Mouse (Mus musculus): ENCODE measurements at regions not wholly inside any gene's neighbourhood (a gene's known extent, or its start where the extent isn't known, plus 50 kb on each side); places are given as distances from the start of the nearest gene placed in this dataset.

GRCm38 (mm10) chr16:91970461-91970860 lies 87.6 kb upstream of the Mrps6 start:
- ATAC-seq (ENCODE audit: low FRiP score, low TSS enrichment) = 0 out of 2 replicates have a peak, but pooled peaks have one; percentile 44
- no peak overlapping the region for H3K4me3 ChIP-seq (ENCODE audit: low read length)
- no peaks in the 10 kb centered on the region for H3K36me3 ChIP-seq (ENCODE audit: insufficient read depth, low read length)
- no peak overlapping the region for H3K9ac ChIP-seq (replicated peaks; ENCODE audit: low read length)
- no peak overlapping the region for H3K4me2 ChIP-seq (replicated peaks; ENCODE audit: low read depth, low read length)
- peak overlapping the region; percentile 63; the same call in 1 of the 2 replicates for H3K27ac ChIP-seq (ENCODE audit: low read length)
- H3K27me3 ChIP-seq (ENCODE audit: insufficient read depth, low read length) = no peaks in the 10 kb centered on the region
- H3K4me1 ChIP-seq (ENCODE audit: insufficient read depth, low read length) = 0 out of 2 replicates have a peak, but pooled peaks cover 9% of the 10 kb centered on the region
- H3K9me3 ChIP-seq (ENCODE audit: low read length) = no peaks in the 10 kb centered on the region
- 81% methylated on average over 4 of the region's 4 CpGs for WGBS

GRCm38 (mm10) chr16:91973183-91973582 lies 84.9 kb upstream of the Mrps6 start:
- Histone ChIP-seq H3K4me1 (ENCODE audit: insufficient read depth, low read length) (peaks cover 10% of the 10 kb centered on the region; the same call in 1 of the 2 replicates), H3K4me2 (replicated peaks; ENCODE audit: low read depth, low read length) (no peak overlapping the region), H3K36me3 (ENCODE audit: insufficient read depth, low read length) (no peaks in the 10 kb centered on the region), H3K4me3 (ENCODE audit: low read length) (no peak overlapping the region), H3K9me3 (ENCODE audit: low read length) (no peaks in the 10 kb centered on the region), H3K9ac (replicated peaks; ENCODE audit: low read length) (no peak overlapping the region), H3K27me3 (ENCODE audit: insufficient read depth, low read length) (no peaks in the 10 kb centered on the region), H3K27ac (ENCODE audit: low read length) (no peak overlapping the region)
- ATAC-seq (ENCODE audit: low FRiP score, low TSS enrichment) = no peak
- WGBS = 87% methylated on average over 8 of the region's 9 CpGs

GRCm38 (mm10) chr16:91976194-91976805 lies 81.8 kb upstream of the Mrps6 start:
- WGBS = 60% methylated on average over 8 of the region's 8 CpGs
- H3K36me3 ChIP-seq (ENCODE audit: insufficient read depth, low read length) = no peaks in the 10 kb centered on the region
- no peak overlapping the region for H3K4me3 ChIP-seq (ENCODE audit: low read length)
- no peak for ATAC-seq (ENCODE audit: low FRiP score, low TSS enrichment)
- no peak overlapping the region for H3K9ac ChIP-seq (replicated peaks; ENCODE audit: low read length)
- H3K9me3 ChIP-seq (ENCODE audit: low read length) = no peaks in the 10 kb centered on the region
- no peaks in the 10 kb centered on the region for H3K27me3 ChIP-seq (ENCODE audit: insufficient read depth, low read length)
- H3K4me1 ChIP-seq (ENCODE audit: insufficient read depth, low read length) = peaks cover 10% of the 10 kb centered on the region; the same call in 1 of the 2 replicates
- no peak overlapping the region for H3K27ac ChIP-seq (ENCODE audit: low read length)
- no peak overlapping the region for H3K4me2 ChIP-seq (replicated peaks; ENCODE audit: low read depth, low read length)

GRCm38 (mm10) chr16:91978423-91978822 lies 79.6 kb upstream of the Mrps6 start:
- no peaks in the 10 kb centered on the region for H3K9me3 ChIP-seq (ENCODE audit: low read length)
- no peak overlapping the region for H3K4me2 ChIP-seq (replicated peaks; ENCODE audit: low read depth, low read length)
- no peaks in the 10 kb centered on the region for H3K27me3 ChIP-seq (ENCODE audit: insufficient read depth, low read length)
- H3K36me3 ChIP-seq (ENCODE audit: insufficient read depth, low read length) = no peaks in the 10 kb centered on the region
- peaks cover 10% of the 10 kb centered on the region; the same call in 1 of the 2 replicates for H3K4me1 ChIP-seq (ENCODE audit: insufficient read depth, low read length)
- no peak overlapping the region for H3K4me3 ChIP-seq (ENCODE audit: low read length)
- 16% methylated on average over 4 of the region's 4 CpGs for WGBS
- peak overlapping the region; percentile 81 for H3K27ac ChIP-seq (ENCODE audit: low read length)
- H3K9ac ChIP-seq (replicated peaks; ENCODE audit: low read length) = no peak overlapping the region
- ATAC-seq (ENCODE audit: low FRiP score, low TSS enrichment) = peak; percentile 67

GRCm38 (mm10) chr16:91978846-91979245 lies 79.2 kb upstream of the Mrps6 start:
- peaks cover 10% of the 10 kb centered on the region; the same call in 1 of the 2 replicates for H3K4me1 ChIP-seq (ENCODE audit: insufficient read depth, low read length)
- no peak overlapping the region for H3K9ac ChIP-seq (replicated peaks; ENCODE audit: low read length)
- ATAC-seq (ENCODE audit: low FRiP score, low TSS enrichment) = peak; percentile 88
- H3K4me2 ChIP-seq (replicated peaks; ENCODE audit: low read depth, low read length) = no peak overlapping the region
- H3K4me3 ChIP-seq (ENCODE audit: low read length) = no peak overlapping the region
- peak overlapping the region; percentile 81 for H3K27ac ChIP-seq (ENCODE audit: low read length)
- WGBS = 23% methylated on average over 5 of the region's 5 CpGs
- H3K36me3 ChIP-seq (ENCODE audit: insufficient read depth, low read length) = no peaks in the 10 kb centered on the region
- no peaks in the 10 kb centered on the region for H3K9me3 ChIP-seq (ENCODE audit: low read length)
- H3K27me3 ChIP-seq (ENCODE audit: insufficient read depth, low read length) = no peaks in the 10 kb centered on the region

- H3K9ac ChIP-seq (replicated peaks; ENCODE audit: low read length) = no peak overlapping the region
- H3K9me3 ChIP-seq (ENCODE audit: low read length) = no peaks in the 10 kb centered on the region
- WGBS = 89% methylated on average over 6 of the region's 6 CpGs
- H3K4me3 ChIP-seq (ENCODE audit: low read length) = no peak overlapping the region
- ATAC-seq (ENCODE audit: low FRiP score, low TSS enrichment) = no peak
- H3K4me2 ChIP-seq (replicated peaks; ENCODE audit: low read depth, low read length) = no peak overlapping the region
- H3K4me1 ChIP-seq (ENCODE audit: insufficient read depth, low read length) = peaks cover 10% of the 10 kb centered on the region; the same call in 1 of the 2 replicates
- H3K27ac ChIP-seq (ENCODE audit: low read length) = no peak overlapping the region
- no peaks in the 10 kb centered on the region for H3K27me3 ChIP-seq (ENCODE audit: insufficient read depth, low read length)
- H3K36me3 ChIP-seq (ENCODE audit: insufficient read depth, low read length) = no peaks in the 10 kb centered on the region
These were observed 77.6 kb upstream of the Mrps6 start for GRCm38 (mm10) chr16:91980482-91980881.

- Histone ChIP-seq H3K27ac (ENCODE audit: low read length) (no peak overlapping the region), H3K9ac (replicated peaks; ENCODE audit: low read length) (no peak overlapping the region), H3K9me3 (ENCODE audit: low read length) (no peaks in the 10 kb centered on the region), H3K4me1 (ENCODE audit: insufficient read depth, low read length) (no peaks in the 10 kb centered on the region), H3K27me3 (ENCODE audit: insufficient read depth, low read length) (no peaks in the 10 kb centered on the region), H3K36me3 (ENCODE audit: insufficient read depth, low read length) (no peaks in the 10 kb centered on the region), H3K4me3 (ENCODE audit: low read length) (no peak overlapping the region), H3K4me2 (replicated peaks; ENCODE audit: low read depth, low read length) (no peak overlapping the region)
- WGBS = 84% methylated on average over 12 of the region's 12 CpGs
- ATAC-seq (ENCODE audit: low FRiP score, low TSS enrichment) = peak; percentile 30; the same call in 1 of the 2 replicates
These were observed 72.9 kb upstream of the Mrps6 start for GRCm38 (mm10) chr16:91985211-91985610.

GRCm38 (mm10) chr16:91989332-91989731 lies 68.7 kb upstream of the Mrps6 start:
- H3K4me3 ChIP-seq (ENCODE audit: low read length) = no peak overlapping the region
- WGBS = 78% methylated on average over 4 of the region's 4 CpGs
- H3K9ac ChIP-seq (replicated peaks; ENCODE audit: low read length) = no peak overlapping the region

GRCm38 (mm10) chr16:91995459-91996190 lies 62.4 kb upstream of the Mrps6 start:
- 10% methylated on average over 13 of the region's 13 CpGs for WGBS

More at GRCm38 (mm10) chr16:91989332-91989731, 68.7 kb upstream of the Mrps6 start:
- ATAC-seq (ENCODE audit: low FRiP score, low TSS enrichment) = no peak
- Histone ChIP-seq H3K9me3 (ENCODE audit: low read length) (no peaks in the 10 kb centered on the region), H3K27me3 (ENCODE audit: insufficient read depth, low read length) (no peaks in the 10 kb centered on the region), H3K4me2 (replicated peaks; ENCODE audit: low read depth, low read length) (no peak overlapping the region), H3K27ac (ENCODE audit: low read length) (no peak overlapping the region), H3K4me1 (ENCODE audit: insufficient read depth, low read length) (no peaks in the 10 kb centered on the region), H3K36me3 (ENCODE audit: insufficient read depth, low read length) (no peaks in the 10 kb centered on the region)

GRCm38 (mm10) chr16:92007351-92007750 lies 50.7 kb upstream of the Mrps6 start:
- 0 out of 2 replicates have a peak, but pooled peaks cover 3% of the 10 kb centered on the region for H3K9me3 ChIP-seq (ENCODE audit: low read length)
- H3K4me3 ChIP-seq (ENCODE audit: low read length) = no peak overlapping the region
- H3K27me3 ChIP-seq (ENCODE audit: insufficient read depth, low read length) = no peaks in the 10 kb centered on the region
- no peaks in the 10 kb centered on the region for H3K4me1 ChIP-seq (ENCODE audit: insufficient read depth, low read length)
- 90% methylated on average over 5 of the region's 5 CpGs for WGBS
- no peak for ATAC-seq (ENCODE audit: low FRiP score, low TSS enrichment)
- no peak overlapping the region for H3K27ac ChIP-seq (ENCODE audit: low read length)
- H3K36me3 ChIP-seq (ENCODE audit: insufficient read depth, low read length) = no peaks in the 10 kb centered on the region
- H3K9ac ChIP-seq (replicated peaks; ENCODE audit: low read length) = no peak overlapping the region
- H3K4me2 ChIP-seq (replicated peaks; ENCODE audit: low read depth, low read length) = no peak overlapping the region

More at GRCm38 (mm10) chr16:91995459-91996190, 62.4 kb upstream of the Mrps6 start:
- H3K9me3 ChIP-seq (ENCODE audit: low read length) = no peaks in the 10 kb centered on the region
- no peaks in the 10 kb centered on the region for H3K27me3 ChIP-seq (ENCODE audit: insufficient read depth, low read length)
- H3K36me3 ChIP-seq (ENCODE audit: insufficient read depth, low read length) = no peaks in the 10 kb centered on the region
- peak overlapping the region; percentile 85 for H3K27ac ChIP-seq (ENCODE audit: low read length)
- peaks cover 14% of the 10 kb centered on the region for H3K4me1 ChIP-seq (ENCODE audit: insufficient read depth, low read length)
- H3K4me3 ChIP-seq (ENCODE audit: low read length) = peak overlapping the region; percentile 17; the same call in 1 of the 2 replicates
- peak overlapping the region; percentile 37 for H3K4me2 ChIP-seq (replicated peaks; ENCODE audit: low read depth, low read length)
- ATAC-seq (ENCODE audit: low FRiP score, low TSS enrichment) = peak; percentile 94
- H3K9ac ChIP-seq (replicated peaks; ENCODE audit: low read length) = peak overlapping the region; percentile 27

All from kidney, embryonic 16.5 days (tissue).